Mouse (Mus musculus): ENCODE results near the gene Cyp21a1.

DNA sequence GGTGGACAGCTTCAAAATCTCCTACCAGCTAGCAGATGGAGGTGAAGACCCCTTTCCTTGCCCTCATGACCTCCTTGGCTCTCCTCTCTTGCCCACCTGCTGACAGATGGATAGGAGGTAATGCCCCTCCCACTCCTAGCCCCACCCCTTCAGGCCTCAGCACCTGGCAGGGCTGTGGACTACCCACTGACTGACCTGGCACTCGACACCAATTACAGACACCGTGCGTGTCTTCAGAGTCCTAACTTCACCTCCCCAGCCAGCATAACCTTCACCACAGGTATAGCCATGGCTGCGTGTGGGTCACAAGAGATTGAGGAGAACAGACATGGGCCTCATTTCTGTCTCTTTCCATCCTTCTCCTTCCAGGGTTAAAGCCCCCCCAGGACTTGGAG lies 4.8 kb downstream of the Cyp21a1 start:
- TF ChIP-seq POLR2A (IDR thresholded peaks at IDR 0.05; ENCODE audit: low read depth, low read length) (no peak), CTCF (IDR thresholded peaks at IDR 0.05; ENCODE audit: extremely low read depth, insufficient read depth, insufficient read length, insufficient replicate concordance) (no peak)
